Mouse (Mus musculus): ENCODE results near the gene Ggt1. TPM values are rescaled to one million over a fixed set of nuclear protein-coding genes. Genes with fewer than 3 reads are reported as not detected.
"Not testable (repeated sequence)": the region's sequence is repeated elsewhere in the genome, so short reads cannot be mapped to it uniquely, and the experiment has no call there.

The Ggt1 gene
- polyA plus RNA-seq, 1 experiment from 2014 or later, result 2.0 TPM

DNA sequence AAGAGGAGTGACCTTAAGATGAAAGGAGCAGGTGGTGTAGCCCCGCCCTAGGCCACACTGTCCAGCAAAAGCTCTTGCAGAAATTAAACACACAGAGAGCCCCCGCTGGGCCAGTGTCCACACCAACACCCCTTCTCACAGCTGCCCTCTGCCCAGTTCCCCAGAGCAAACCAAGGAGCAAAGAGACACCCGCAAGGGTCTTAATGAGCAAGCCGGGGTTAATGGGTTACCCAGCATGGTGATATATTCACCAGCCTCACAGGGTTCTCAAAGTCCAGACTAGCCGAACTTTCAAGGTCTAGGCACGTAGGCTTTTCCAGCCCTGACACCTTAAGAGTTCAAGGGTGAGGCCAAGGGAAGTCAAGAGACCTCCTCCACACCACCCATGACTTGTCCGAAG, 4.5 kb downstream of the Ggt1 start:
- no peaks in the 10 kb centered on the region for H3K9me3 ChIP-seq
- no peak for ATAC-seq (ENCODE audit: borderline replicate concordance, extremely low read depth, low FRiP score, low TSS enrichment)
- no peak overlapping the region for H3K27ac ChIP-seq
- no peak overlapping the region for H3K4me3 ChIP-seq
- 59% methylated on average over 7 of the region's 7 CpGs for WGBS
- peaks cover 10% of the 10 kb centered on the region for H3K27me3 ChIP-seq
- no peak overlapping the region for H3K9ac ChIP-seq
- H3K36me3 ChIP-seq, result no peaks in the 10 kb centered on the region
- no peaks in the 10 kb centered on the region for H3K4me1 ChIP-seq
- no peak overlapping the region for H3K4me2 ChIP-seq

DNA sequence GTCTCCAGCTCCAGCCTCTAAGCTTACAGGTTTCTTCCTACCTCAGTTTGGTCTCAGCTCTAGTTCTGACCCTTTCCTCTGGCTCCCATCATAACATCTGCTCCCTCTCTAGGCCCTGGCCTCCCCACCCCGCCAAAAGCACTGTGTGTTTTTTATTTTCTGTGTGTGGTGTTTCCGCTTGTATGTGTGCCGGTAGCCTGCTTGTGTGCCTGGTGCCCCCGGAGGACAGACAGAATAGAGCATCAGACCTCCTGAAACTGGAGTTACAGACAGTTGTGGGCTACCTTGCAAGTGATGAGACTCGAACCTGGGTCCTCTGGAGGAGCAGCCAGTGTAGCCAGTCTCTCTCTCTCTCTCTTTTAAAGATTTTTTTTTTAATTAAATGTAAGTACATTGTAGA, 4.9 kb downstream of the Ggt1 start:
- Histone ChIP-seq H3K9ac (no peak overlapping the region), H3K27ac (no peak overlapping the region), H3K4me1 (no peaks in the 10 kb centered on the region), H3K27me3 (peaks cover 5% of the 10 kb centered on the region), H3K9me3 (no peaks in the 10 kb centered on the region), H3K36me3 (no peaks in the 10 kb centered on the region), H3K4me2 (no peak overlapping the region), H3K4me3 (no peak overlapping the region)
- 83% methylated on average over 5 of the region's 5 CpGs for WGBS
- no peak for ATAC-seq (ENCODE audit: borderline replicate concordance, extremely low read depth, low FRiP score, low TSS enrichment)

DNA sequence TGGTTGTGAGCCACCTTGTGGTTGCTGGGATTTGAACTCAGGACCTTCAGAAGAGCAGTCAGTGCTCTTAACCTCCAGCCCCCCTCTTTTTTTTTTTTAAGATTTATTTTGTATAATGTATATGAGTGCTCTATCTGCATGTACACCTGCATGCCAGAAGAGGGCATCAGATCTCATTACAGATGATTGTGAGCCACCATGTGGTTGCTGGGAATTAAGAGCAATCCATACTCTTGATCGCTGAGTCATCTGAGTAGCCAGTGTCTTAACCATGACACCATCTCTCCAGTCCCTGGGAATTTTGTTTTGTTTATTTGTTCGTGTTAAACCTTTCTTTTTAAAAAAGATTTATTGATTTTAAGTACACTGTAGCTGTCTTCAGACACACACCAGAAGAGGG, 5.4 kb downstream of the Ggt1 start:
- not testable (repeated sequence) for H3K4me3 ChIP-seq; H3K9ac ChIP-seq; H3K4me2 ChIP-seq; H3K27me3 ChIP-seq; H3K4me1 ChIP-seq; H3K36me3 ChIP-seq; H3K27ac ChIP-seq; H3K9me3 ChIP-seq; ATAC-seq (ENCODE audit: borderline replicate concordance, extremely low read depth, low FRiP score, low TSS enrichment)
- 78% methylated on average over 2 of the region's 2 CpGs for WGBS

DNA sequence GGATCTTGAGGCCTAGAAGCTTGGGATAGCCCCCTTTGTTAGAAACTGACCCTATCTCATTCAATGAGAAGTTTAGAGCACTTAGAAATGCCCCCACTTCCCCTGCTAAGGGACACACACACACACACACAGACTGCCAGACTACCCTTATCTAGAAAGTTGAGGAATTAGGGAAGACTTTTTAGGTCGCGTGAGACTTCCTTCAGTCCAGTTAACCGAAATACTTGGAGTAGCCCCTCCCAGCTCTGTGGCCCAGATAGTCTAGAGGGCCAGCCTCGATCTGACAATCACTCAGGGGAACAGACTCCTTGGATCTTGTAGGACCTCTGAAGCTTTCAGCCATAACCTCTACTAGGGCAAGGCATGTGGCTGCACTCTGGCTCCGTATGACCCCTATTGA, 6.6 kb downstream of the Ggt1 start:
- no peak overlapping the region for H3K27ac ChIP-seq
- H3K4me2 ChIP-seq, result no peak overlapping the region
- WGBS, result 26% methylated on average over 5 of the region's 5 CpGs
- 0 out of 2 replicates have a peak, but pooled peaks cover 2% of the 10 kb centered on the region for H3K27me3 ChIP-seq
- no peak overlapping the region for H3K9ac ChIP-seq
- no peaks in the 10 kb centered on the region for H3K9me3 ChIP-seq
- no peaks in the 10 kb centered on the region for H3K36me3 ChIP-seq
- ATAC-seq (ENCODE audit: borderline replicate concordance, extremely low read depth, low FRiP score, low TSS enrichment), result no peak
- no peaks in the 10 kb centered on the region for H3K4me1 ChIP-seq
- no peak overlapping the region for H3K4me3 ChIP-seq

DNA sequence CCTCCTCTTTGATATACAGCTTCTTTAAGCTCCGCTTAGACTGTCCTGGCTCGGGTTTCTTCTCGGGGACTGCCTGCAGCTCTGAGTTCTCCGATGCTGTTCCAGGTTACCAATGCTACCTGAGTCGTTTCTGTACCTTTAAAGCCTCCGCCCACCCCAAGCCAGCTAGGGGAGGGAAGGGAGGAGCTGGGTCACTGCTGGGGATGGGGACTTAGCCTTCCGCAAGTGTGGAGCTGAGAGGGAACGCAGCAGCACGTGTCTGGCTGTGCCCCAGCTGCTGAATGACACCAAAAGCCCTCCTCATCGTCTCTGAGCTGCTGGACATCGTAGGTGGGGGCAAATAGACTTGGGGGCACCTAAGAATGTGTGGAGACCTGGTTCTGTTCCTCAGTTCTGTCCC, 7.0 kb downstream of the Ggt1 start:
- Histone ChIP-seq H3K4me1 (no peaks in the 10 kb centered on the region), H3K27me3 (no peaks in the 10 kb centered on the region; the same call in 1 of the 2 replicates), H3K9me3 (no peaks in the 10 kb centered on the region), H3K9ac (no peak overlapping the region), H3K4me2 (peak overlapping the region; percentile 11; the same call in 1 of the 2 replicates), H3K36me3 (no peaks in the 10 kb centered on the region), H3K27ac (no peak overlapping the region), H3K4me3 (no peak overlapping the region)
- no peak for ATAC-seq (ENCODE audit: borderline replicate concordance, extremely low read depth, low FRiP score, low TSS enrichment)
- 11% methylated on average over 11 of the region's 11 CpGs for WGBS

DNA sequence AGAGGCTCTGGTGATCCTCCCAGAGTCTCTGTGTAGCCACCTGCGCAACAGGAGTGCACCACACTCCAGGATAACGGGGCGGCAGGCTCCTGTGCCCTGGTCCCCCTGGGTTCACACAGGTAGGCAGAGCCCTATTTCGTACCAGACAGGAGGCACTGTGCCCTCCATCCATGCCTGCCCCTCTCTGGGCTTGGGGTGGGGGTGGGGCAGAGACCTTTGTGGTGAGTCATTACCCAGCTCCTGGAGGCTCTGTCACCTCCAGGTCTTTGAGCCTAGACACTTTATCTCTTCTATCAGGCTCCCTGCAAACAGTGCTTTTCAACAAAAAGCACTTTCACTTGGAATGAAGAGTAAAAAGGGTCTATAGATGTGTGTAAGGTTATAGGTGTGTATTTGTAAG, 7.4 kb downstream of the Ggt1 start:
- Histone ChIP-seq H3K9ac (no peak overlapping the region), H3K4me2 (peak overlapping the region; percentile 11; the same call in 1 of the 2 replicates), H3K4me3 (no peak overlapping the region), H3K36me3 (no peaks in the 10 kb centered on the region), H3K27ac (no peak overlapping the region), H3K4me1 (no peaks in the 10 kb centered on the region), H3K9me3 (no peaks in the 10 kb centered on the region), H3K27me3 (no peaks in the 10 kb centered on the region; the same call in 1 of the 2 replicates)
- ATAC-seq (ENCODE audit: borderline replicate concordance, extremely low read depth, low FRiP score, low TSS enrichment), result no peak
- WGBS, result 15% methylated on average over 4 of the region's 4 CpGs

DNA sequence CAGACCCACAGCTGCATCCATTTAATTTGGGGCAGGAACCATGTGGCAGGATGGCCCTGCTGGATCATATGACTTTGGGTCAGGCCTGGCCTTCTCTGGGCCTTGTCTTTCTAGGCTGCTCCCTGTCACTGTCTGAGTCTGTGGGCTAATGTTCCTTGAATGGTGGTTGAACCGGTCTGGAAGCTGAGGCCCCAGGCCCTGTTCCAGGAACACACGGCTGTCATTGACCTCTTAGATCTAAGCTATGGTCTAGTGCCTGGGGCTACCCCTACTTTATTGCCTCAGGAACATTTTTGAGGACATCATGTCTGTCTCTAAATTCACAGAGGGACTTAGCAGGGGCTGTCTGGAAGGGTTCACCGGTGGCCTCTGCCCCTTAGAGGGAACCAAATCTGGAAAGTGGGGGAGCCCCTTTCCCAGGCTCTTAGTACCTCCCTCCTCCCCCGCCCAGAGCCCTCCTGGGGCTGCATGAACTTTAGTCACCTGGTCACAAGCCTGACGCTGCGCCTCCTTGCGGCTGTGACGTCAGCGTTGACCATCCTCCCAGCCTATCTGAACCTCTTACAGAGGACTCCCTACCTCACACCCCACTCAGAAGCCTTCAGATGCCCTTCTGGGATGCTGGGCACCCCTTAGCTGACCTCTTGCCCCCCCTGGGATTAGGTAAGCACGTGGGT, 9.7 kb downstream of the Ggt1 start:
- Histone ChIP-seq H3K36me3 (no peaks in the 10 kb centered on the region), H3K27me3 (no peaks in the 10 kb centered on the region; the same call in 1 of the 2 replicates), H3K27ac (no peak overlapping the region), H3K9me3 (no peaks in the 10 kb centered on the region), H3K4me2 (no peak overlapping the region), H3K4me1 (no peaks in the 10 kb centered on the region), H3K9ac (no peak overlapping the region), H3K4me3 (no peak overlapping the region)
- 27% methylated on average over 10 of the region's 10 CpGs for WGBS
- no peak for ATAC-seq (ENCODE audit: borderline replicate concordance, extremely low read depth, low FRiP score, low TSS enrichment)

DNA sequence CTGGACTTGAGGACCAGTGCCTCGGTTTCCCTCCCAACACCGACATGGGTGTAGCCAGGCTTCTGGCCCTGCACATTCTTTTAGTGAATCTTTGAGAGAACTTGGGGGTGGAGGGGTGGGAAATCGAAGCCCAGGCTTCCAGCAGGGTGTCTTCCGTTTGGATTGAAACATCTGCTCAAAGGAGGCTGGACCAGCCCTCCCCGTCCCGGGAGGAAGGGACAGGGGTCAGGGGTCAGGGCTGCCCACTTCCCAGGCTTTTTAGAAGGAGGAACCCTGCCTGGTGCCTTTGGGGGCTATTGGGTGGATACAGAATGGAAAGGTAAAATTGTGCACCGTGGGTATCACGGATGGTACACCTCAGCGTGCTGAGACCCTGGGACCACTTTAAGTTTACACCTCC, 10.5 kb downstream of the Ggt1 start:
- Histone ChIP-seq H3K4me3 (no peak overlapping the region), H3K27me3 (no peaks in the 10 kb centered on the region; the same call in 1 of the 2 replicates), H3K36me3 (no peaks in the 10 kb centered on the region), H3K9ac (no peak overlapping the region), H3K27ac (no peak overlapping the region), H3K4me1 (no peaks in the 10 kb centered on the region), H3K9me3 (no peaks in the 10 kb centered on the region), H3K4me2 (no peak overlapping the region)
- WGBS, result 47% methylated on average over 9 of the region's 9 CpGs
- no peak for ATAC-seq (ENCODE audit: borderline replicate concordance, extremely low read depth, low FRiP score, low TSS enrichment)

DNA sequence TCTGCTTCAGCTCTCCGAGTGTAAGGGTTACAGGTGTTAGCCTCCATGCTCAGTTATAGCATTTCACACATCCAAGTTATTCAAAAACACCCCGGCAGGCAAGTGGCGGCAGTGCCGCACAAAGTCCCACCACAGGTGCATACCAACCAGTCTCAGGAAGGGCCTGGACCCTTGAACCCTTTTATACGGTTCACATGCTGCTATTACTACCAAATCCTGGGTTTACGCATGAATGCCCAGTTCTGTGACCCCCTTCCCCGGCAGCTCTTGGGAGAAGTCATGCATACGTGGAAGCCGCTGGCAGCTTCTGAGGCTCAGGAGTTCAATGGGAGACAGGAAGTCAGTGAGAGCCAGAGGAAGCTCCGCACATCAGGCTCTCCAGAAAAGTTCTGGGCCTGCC, 11.8 kb downstream of the Ggt1 start:
- 76% methylated on average over 10 of the region's 10 CpGs for WGBS
- Histone ChIP-seq H3K4me3 (no peak overlapping the region), H3K9ac (no peak overlapping the region), H3K36me3 (no peaks in the 10 kb centered on the region), H3K4me2 (no peak overlapping the region), H3K27ac (no peak overlapping the region), H3K4me1 (no peaks in the 10 kb centered on the region), H3K27me3 (no peaks in the 10 kb centered on the region; the same call in 1 of the 2 replicates), H3K9me3 (no peaks in the 10 kb centered on the region)
- ATAC-seq (ENCODE audit: borderline replicate concordance, extremely low read depth, low FRiP score, low TSS enrichment), result no peak

DNA sequence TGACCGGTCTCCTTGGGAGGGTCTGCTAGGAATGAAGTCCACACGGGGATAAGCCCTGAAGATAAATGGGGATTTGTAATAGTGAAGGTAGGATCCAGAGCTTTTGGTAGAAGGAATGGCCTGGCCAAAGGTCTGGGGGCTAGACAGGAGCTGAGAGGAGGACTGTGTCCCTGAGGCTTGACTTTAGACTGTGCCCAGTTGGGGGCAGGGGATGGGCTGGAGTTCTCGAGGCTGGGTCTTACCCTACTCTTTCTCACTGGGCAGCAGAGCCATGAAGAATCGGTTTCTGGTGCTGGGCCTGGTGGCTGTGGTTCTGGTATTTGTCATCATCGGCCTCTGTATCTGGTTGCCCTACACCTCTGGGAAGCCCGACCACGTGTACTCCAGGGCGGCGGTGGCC, 12.6 kb downstream of the Ggt1 start:
- no peak for ATAC-seq (ENCODE audit: borderline replicate concordance, extremely low read depth, low FRiP score, low TSS enrichment)
- WGBS, result 82% methylated on average over 9 of the region's 9 CpGs
- H3K4me3 ChIP-seq, result no peak overlapping the region
- no peak overlapping the region for H3K9ac ChIP-seq
- no peak overlapping the region for H3K4me2 ChIP-seq
- no peaks in the 10 kb centered on the region; the same call in 1 of the 2 replicates for H3K27me3 ChIP-seq
- H3K36me3 ChIP-seq, result no peaks in the 10 kb centered on the region
- H3K9me3 ChIP-seq, result no peaks in the 10 kb centered on the region
- H3K4me1 ChIP-seq, result no peaks in the 10 kb centered on the region
- no peak overlapping the region for H3K27ac ChIP-seq

DNA sequence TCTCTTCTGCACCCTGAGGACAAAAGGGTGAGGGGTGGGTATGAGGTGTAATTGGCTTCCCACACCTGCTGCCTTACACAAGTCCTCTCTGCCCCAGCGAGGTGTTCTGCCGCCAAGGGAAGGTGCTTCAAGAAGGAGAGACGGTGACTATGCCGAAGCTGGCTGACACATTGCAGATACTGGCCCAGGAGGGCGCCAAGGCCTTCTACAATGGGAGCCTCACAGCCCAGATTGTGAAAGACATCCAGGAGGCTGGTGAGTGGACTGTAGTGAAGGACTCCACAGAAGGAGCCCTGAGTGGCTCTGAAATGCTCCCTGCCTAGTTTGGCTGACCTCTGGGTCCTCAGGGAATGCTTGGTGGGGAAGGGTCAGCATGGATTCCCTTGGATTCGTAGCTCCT, 17.7 kb downstream of the Ggt1 start:
- H3K9ac ChIP-seq, result no peak overlapping the region
- H3K4me3 ChIP-seq, result no peak overlapping the region
- H3K27ac ChIP-seq, result no peak overlapping the region
- H3K9me3 ChIP-seq, result no peaks in the 10 kb centered on the region
- no peaks in the 10 kb centered on the region; the same call in 1 of the 2 replicates for H3K27me3 ChIP-seq
- H3K4me2 ChIP-seq, result no peak overlapping the region
- ATAC-seq (ENCODE audit: borderline replicate concordance, extremely low read depth, low FRiP score, low TSS enrichment), result no peak
- no peaks in the 10 kb centered on the region for H3K36me3 ChIP-seq
- 74% methylated on average over 6 of the region's 6 CpGs for WGBS
- H3K4me1 ChIP-seq, result no peaks in the 10 kb centered on the region

DNA sequence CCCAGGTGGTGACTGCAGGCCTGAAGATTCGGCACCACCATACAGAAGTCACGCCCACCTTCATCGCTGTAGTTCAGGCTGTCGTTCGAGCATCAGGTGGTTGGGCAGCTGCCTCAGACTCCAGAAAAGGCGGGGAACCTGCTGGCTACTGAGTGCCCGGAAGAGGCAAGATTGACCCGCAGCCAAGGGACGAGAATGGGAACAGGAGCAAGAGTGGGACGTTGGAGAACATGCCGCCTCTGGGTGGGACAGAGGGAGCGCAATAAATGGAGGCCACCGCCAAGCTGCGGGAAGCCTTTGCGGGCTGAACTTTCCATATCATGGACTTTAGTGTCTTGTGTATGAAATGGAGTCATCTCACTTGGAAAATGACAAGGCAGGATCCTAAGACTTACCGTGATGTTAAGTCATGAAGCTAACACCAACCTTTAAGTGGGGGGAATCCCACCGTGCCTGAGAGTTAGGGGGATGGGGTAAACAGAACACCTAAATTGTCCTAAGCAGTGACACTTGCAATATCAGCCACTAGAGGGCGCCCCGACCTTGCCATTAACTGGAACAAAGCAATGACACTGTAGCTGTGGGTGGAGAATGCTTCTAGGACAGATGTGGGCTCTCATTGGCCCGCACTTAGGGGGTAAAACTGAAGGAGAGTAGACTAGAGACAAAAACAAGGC, 24.6 kb downstream of the Ggt1 start:
- no peak overlapping the region for H3K27ac ChIP-seq
- peak overlapping the region; percentile 32; the same call in 1 of the 2 replicates for H3K4me2 ChIP-seq
- no peak overlapping the region for H3K4me3 ChIP-seq

More for the DNA sequence above, 24.6 kb downstream of the Ggt1 start:
- peaks cover 10% of the 10 kb centered on the region for H3K27me3 ChIP-seq
- peak; percentile 62; the same call in 1 of the 2 replicates for ATAC-seq (ENCODE audit: borderline replicate concordance, extremely low read depth, low FRiP score, low TSS enrichment)
- WGBS, result 16% methylated on average over 20 of the region's 20 CpGs
- no peaks in the 10 kb centered on the region for H3K36me3 ChIP-seq
- no peaks in the 10 kb centered on the region for H3K9me3 ChIP-seq
- H3K4me1 ChIP-seq, result peaks cover 24% of the 10 kb centered on the region
- no peak overlapping the region for H3K9ac ChIP-seq
